Mouse (Mus musculus): ENCODE measurements at regions not wholly inside any gene's neighbourhood (a gene's known extent, or its start where the extent isn't known, plus 50 kb on each side); places are given as distances from the start of the nearest gene placed in this dataset.

GRCm38 (mm10) chr12:26972495-26973113, 369.8 kb downstream of the Sox11 start:
- H3K36me3 ChIP-seq (ENCODE audit: control insufficient read depth, insufficient read depth, low read length), result no peaks in the 10 kb centered on the region
- no peak for DNase-seq (ENCODE audit: low spot score)
- WGBS, result 83% methylated on average over 4 of the region's 4 CpGs

GRCm38 (mm10) chr12:26967018-26967737, 375.2 kb downstream of the Sox11 start:
- Histone ChIP-seq H3K4me1 (replicated peaks; ENCODE audit: control insufficient read depth, insufficient read depth, low read length) (no peaks in the 10 kb centered on the region; the same call in 1 of the 2 replicates), H3K27ac (ENCODE audit: low read depth, low read length) (no peak overlapping the region), H3K27me3 (ENCODE audit: control insufficient read depth, insufficient read depth, low read length) (no peaks in the 10 kb centered on the region), H3K9me3 (ENCODE audit: control insufficient read depth, low read length) (no peaks in the 10 kb centered on the region), H3K4me2 (ENCODE audit: low read depth, low read length, severe bottlenecking) (no peak overlapping the region), H3K4me3 (ENCODE audit: low read depth, low read length) (no peak overlapping the region), H3K9ac (ENCODE audit: low read length) (no peak overlapping the region), H3K36me3 (ENCODE audit: control insufficient read depth, insufficient read depth, low read length) (no peaks in the 10 kb centered on the region)
- WGBS, result 58% methylated on average over 16 of the region's 16 CpGs
- ATAC-seq (replicated peaks; ENCODE audit: low FRiP score), result no peak
- no peak for DNase-seq (ENCODE audit: low spot score)

More at GRCm38 (mm10) chr12:26972495-26973113, 369.8 kb downstream of the Sox11 start:
- no peaks in the 10 kb centered on the region for H3K9me3 ChIP-seq (ENCODE audit: control insufficient read depth, low read length)
- no peak for ATAC-seq (replicated peaks; ENCODE audit: low FRiP score)
- H3K4me3 ChIP-seq (ENCODE audit: low read depth, low read length), result no peak overlapping the region
- no peak overlapping the region for H3K27ac ChIP-seq (ENCODE audit: low read depth, low read length)
- H3K9ac ChIP-seq (ENCODE audit: low read length), result no peak overlapping the region
- no peaks in the 10 kb centered on the region; the same call in 1 of the 2 replicates for H3K4me1 ChIP-seq (replicated peaks; ENCODE audit: control insufficient read depth, insufficient read depth, low read length)
- no peaks in the 10 kb centered on the region for H3K27me3 ChIP-seq (ENCODE audit: control insufficient read depth, insufficient read depth, low read length)
- H3K4me2 ChIP-seq (ENCODE audit: low read depth, low read length, severe bottlenecking), result no peak overlapping the region

- no peak overlapping the region for H3K27ac ChIP-seq (ENCODE audit: low read depth, low read length)
- no peaks in the 10 kb centered on the region for H3K9me3 ChIP-seq (ENCODE audit: control insufficient read depth, low read length)
- no peaks in the 10 kb centered on the region for H3K36me3 ChIP-seq (ENCODE audit: control insufficient read depth, insufficient read depth, low read length)
- DNase-seq (ENCODE audit: low spot score) (no peak), ATAC-seq (replicated peaks; ENCODE audit: low FRiP score) (no peak)
- no peak overlapping the region for H3K4me2 ChIP-seq (ENCODE audit: low read depth, low read length, severe bottlenecking)
- H3K4me1 ChIP-seq (replicated peaks; ENCODE audit: control insufficient read depth, insufficient read depth, low read length), result no peaks in the 10 kb centered on the region; the same call in 1 of the 2 replicates
- no peak overlapping the region for H3K4me3 ChIP-seq (ENCODE audit: low read depth, low read length)
- H3K9ac ChIP-seq (ENCODE audit: low read length), result no peak overlapping the region
- H3K27me3 ChIP-seq (ENCODE audit: control insufficient read depth, insufficient read depth, low read length), result no peaks in the 10 kb centered on the region
Measured at GRCm38 (mm10) chr12:26963917-26964316, 378.5 kb downstream of the Sox11 start.

GRCm38 (mm10) chr12:26939831-26940230, 402.5 kb downstream of the Sox11 start:
- WGBS, result 63% methylated on average over 2 of the region's 2 CpGs
- Histone ChIP-seq H3K27me3 (ENCODE audit: control insufficient read depth, insufficient read depth, low read length) (no peaks in the 10 kb centered on the region), H3K36me3 (ENCODE audit: control insufficient read depth, insufficient read depth, low read length) (no peaks in the 10 kb centered on the region), H3K4me2 (ENCODE audit: low read depth, low read length, severe bottlenecking) (no peak overlapping the region), H3K27ac (ENCODE audit: low read depth, low read length) (no peak overlapping the region), H3K4me1 (replicated peaks; ENCODE audit: control insufficient read depth, insufficient read depth, low read length) (peaks cover 6% of the 10 kb centered on the region; the same call in 1 of the 2 replicates), H3K4me3 (ENCODE audit: low read depth, low read length) (no peak overlapping the region), H3K9me3 (ENCODE audit: control insufficient read depth, low read length) (no peaks in the 10 kb centered on the region; the same call in 1 of the 2 replicates), H3K9ac (ENCODE audit: low read length) (no peak overlapping the region)
- DNase-seq (ENCODE audit: low spot score) (no peak), ATAC-seq (replicated peaks; ENCODE audit: low FRiP score) (no peak)

- H3K4me3 ChIP-seq (ENCODE audit: low read depth, low read length), result no peak overlapping the region
- H3K9me3 ChIP-seq (ENCODE audit: control insufficient read depth, low read length), result no peaks in the 10 kb centered on the region; the same call in 1 of the 2 replicates
- no peak overlapping the region for H3K4me2 ChIP-seq (ENCODE audit: low read depth, low read length, severe bottlenecking)
- H3K4me1 ChIP-seq (replicated peaks; ENCODE audit: control insufficient read depth, insufficient read depth, low read length), result peaks cover 6% of the 10 kb centered on the region; the same call in 1 of the 2 replicates
- DNase-seq (ENCODE audit: low spot score) (no peak), ATAC-seq (replicated peaks; ENCODE audit: low FRiP score) (no peak)
- 77% methylated on average over 3 of the region's 3 CpGs for WGBS
- no peak overlapping the region for H3K27ac ChIP-seq (ENCODE audit: low read depth, low read length)
- no peak overlapping the region for H3K9ac ChIP-seq (ENCODE audit: low read length)
- H3K36me3 ChIP-seq (ENCODE audit: control insufficient read depth, insufficient read depth, low read length), result no peaks in the 10 kb centered on the region
- H3K27me3 ChIP-seq (ENCODE audit: control insufficient read depth, insufficient read depth, low read length), result no peaks in the 10 kb centered on the region
Measured at GRCm38 (mm10) chr12:26937836-26938235, 404.5 kb downstream of the Sox11 start.

- no peaks in the 10 kb centered on the region for H3K36me3 ChIP-seq (ENCODE audit: control insufficient read depth, insufficient read depth, low read length)
- peaks cover 6% of the 10 kb centered on the region; the same call in 1 of the 2 replicates for H3K4me1 ChIP-seq (replicated peaks; ENCODE audit: control insufficient read depth, insufficient read depth, low read length)
- no peak overlapping the region for H3K4me3 ChIP-seq (ENCODE audit: low read depth, low read length)
- no peaks in the 10 kb centered on the region for H3K27me3 ChIP-seq (ENCODE audit: control insufficient read depth, insufficient read depth, low read length)
- H3K4me2 ChIP-seq (ENCODE audit: low read depth, low read length, severe bottlenecking), result no peak overlapping the region
- DNase-seq (ENCODE audit: low spot score) (no peak), ATAC-seq (replicated peaks; ENCODE audit: low FRiP score) (0 out of 2 replicates have a peak, but pooled peaks have one; percentile 58)
- whole genome bisulfite sequencing, result 55% methylated on average over 5 of the region's 5 CpGs
- no peak overlapping the region for H3K9ac ChIP-seq (ENCODE audit: low read length)
- no peaks in the 10 kb centered on the region; the same call in 1 of the 2 replicates for H3K9me3 ChIP-seq (ENCODE audit: control insufficient read depth, low read length)
- H3K27ac ChIP-seq (ENCODE audit: low read depth, low read length), result peak overlapping the region; percentile 47; the same call in 1 of the 2 replicates
Measured at GRCm38 (mm10) chr12:26936696-26937458, 405.5 kb downstream of the Sox11 start.

GRCm38 (mm10) chr12:26930155-26930867, 412.1 kb downstream of the Sox11 start:
- H3K9me3 ChIP-seq (ENCODE audit: control insufficient read depth, low read length), result no peaks in the 10 kb centered on the region
- H3K27ac ChIP-seq (ENCODE audit: low read depth, low read length), result no peak overlapping the region
- DNase-seq (ENCODE audit: low spot score) (no peak), ATAC-seq (replicated peaks; ENCODE audit: low FRiP score) (no peak)
- H3K27me3 ChIP-seq (ENCODE audit: control insufficient read depth, insufficient read depth, low read length), result no peaks in the 10 kb centered on the region
- no peaks in the 10 kb centered on the region for H3K4me1 ChIP-seq (replicated peaks; ENCODE audit: control insufficient read depth, insufficient read depth, low read length)
- H3K4me3 ChIP-seq (ENCODE audit: low read depth, low read length), result no peak overlapping the region
- 50% methylated on average over 7 of the region's 7 CpGs for WGBS
- no peak overlapping the region for H3K4me2 ChIP-seq (ENCODE audit: low read depth, low read length, severe bottlenecking)
- no peaks in the 10 kb centered on the region for H3K36me3 ChIP-seq (ENCODE audit: control insufficient read depth, insufficient read depth, low read length)
- H3K9ac ChIP-seq (ENCODE audit: low read length), result no peak overlapping the region

- no peaks in the 10 kb centered on the region for H3K27me3 ChIP-seq (ENCODE audit: control insufficient read depth, insufficient read depth, low read length)
- H3K27ac ChIP-seq (ENCODE audit: low read depth, low read length), result no peak overlapping the region
- ATAC-seq (replicated peaks; ENCODE audit: low FRiP score) (no peak), DNase-seq (ENCODE audit: low spot score) (no peak)
- no peaks in the 10 kb centered on the region for H3K36me3 ChIP-seq (ENCODE audit: control insufficient read depth, insufficient read depth, low read length)
- no peak overlapping the region for H3K4me3 ChIP-seq (ENCODE audit: low read depth, low read length)
- H3K9me3 ChIP-seq (ENCODE audit: control insufficient read depth, low read length), result no peaks in the 10 kb centered on the region
- H3K4me1 ChIP-seq (replicated peaks; ENCODE audit: control insufficient read depth, insufficient read depth, low read length), result peaks cover 7% of the 10 kb centered on the region; the same call in 1 of the 2 replicates
- no peak overlapping the region for H3K4me2 ChIP-seq (ENCODE audit: low read depth, low read length, severe bottlenecking)
- WGBS, result 61% methylated on average over 1 of the region's 1 CpGs
- H3K9ac ChIP-seq (ENCODE audit: low read length), result no peak overlapping the region
Measured at GRCm38 (mm10) chr12:26906126-26906525, 436.2 kb downstream of the Sox11 start.

Data from forebrain, embryonic 11.5 days (tissue).